Mouse (Mus musculus): Measurements from ENCODE around the gene Sugt1.

DNA sequence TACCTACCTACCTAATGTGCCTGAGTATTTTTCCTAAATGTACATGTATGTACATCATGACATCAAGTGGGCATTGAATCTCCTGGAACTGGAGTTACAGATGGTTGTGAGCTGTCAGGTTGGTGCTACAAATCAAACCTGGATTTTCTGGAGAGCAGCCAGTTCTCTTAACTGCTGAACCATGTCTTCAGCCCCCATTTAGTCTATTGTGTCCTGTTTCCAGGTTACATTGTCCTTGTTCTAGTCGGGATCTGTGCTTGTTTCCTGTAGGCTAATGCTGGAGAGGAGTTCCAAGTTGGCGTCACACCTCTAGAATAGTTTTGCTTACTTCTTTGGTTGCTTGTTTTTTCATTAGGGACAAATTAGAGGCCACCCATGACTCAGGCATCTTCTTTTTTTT lies 18.4 kb downstream of the Sugt1 start:
- no peak for TF ChIP-seq POLR2A (IDR thresholded peaks at IDR 0.05; ENCODE audit: low read depth, low read length)
- TF ChIP-seq CTCF (IDR thresholded peaks at IDR 0.05; ENCODE audit: borderline replicate concordance, insufficient read depth, low read length) = no peak
